Mouse (Mus musculus): ENCODE measurements around the gene Trip10. TPM values are rescaled to one million over a fixed set of nuclear protein-coding genes. Genes with fewer than 3 reads are reported as not detected.

Trip10 gene
- total and polyA plus RNA-seq, 3 experiments: 9.8 to 22.0 (median 16.3) TPM

DNA sequence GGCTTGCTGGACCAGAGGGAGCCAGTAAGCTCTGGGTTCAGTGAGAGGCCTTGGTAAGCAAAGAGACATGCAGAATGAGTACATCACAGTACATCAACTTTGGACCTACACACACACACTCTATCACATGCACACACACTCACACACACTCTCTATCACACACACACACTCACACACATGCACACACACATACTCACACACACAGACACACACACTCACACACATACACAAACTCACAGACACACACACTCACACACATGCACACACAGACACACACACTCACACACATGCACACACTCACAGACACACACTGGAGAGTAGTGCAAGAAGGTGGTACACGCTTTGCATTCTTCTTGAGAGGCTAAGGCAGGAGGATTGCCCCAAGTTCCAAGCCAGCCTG lies 17.1 kb upstream of the Trip10 start:
- H3K9me3 ChIP-seq (replicated peaks): no peaks in the 10 kb centered on the region
- no peak for ATAC-seq (ENCODE audit: extremely low read depth, insufficient number of reproducible peaks, low FRiP score, poor library complexity, severe bottlenecking)
- no peak for DNase-seq (ENCODE audit: low spot score)
- H3K36me3 ChIP-seq (replicated peaks): peaks cover 35% of the 10 kb centered on the region
- H3K4me1 ChIP-seq (ENCODE audit: insufficient read depth, low read depth, low read length): peaks cover 3% of the 10 kb centered on the region
- H3K4me3 ChIP-seq (ENCODE audit: low read depth, low read length): no peak overlapping the region
- peaks cover 35% of the 10 kb centered on the region for H3K27me3 ChIP-seq (ENCODE audit: insufficient read depth, low read length)
- TF ChIP-seq POLR2AphosphoS5 (IDR thresholded peaks at IDR 0.05; ENCODE audit: insufficient replicate concordance, low read depth, low read length): 0 out of 2 replicates have a peak, but pooled peaks have one; percentile 33
- no peak for TF ChIP-seq GATA2 (IDR thresholded peaks at IDR 0.05; ENCODE audit: borderline replicate concordance, low read depth, low read length)

GRCm38 (mm10) chr17:57233038-57233437 lies 16.2 kb upstream of the Trip10 start:
- no peak overlapping the region for H3K4me3 ChIP-seq (ENCODE audit: low read depth, low read length)
- peaks cover 3% of the 10 kb centered on the region for H3K4me1 ChIP-seq (ENCODE audit: insufficient read depth, low read depth, low read length)
- peaks cover 30% of the 10 kb centered on the region for H3K27me3 ChIP-seq (ENCODE audit: insufficient read depth, low read length)
- DNase-seq (ENCODE audit: low spot score) (no peak), ATAC-seq (ENCODE audit: extremely low read depth, insufficient number of reproducible peaks, low FRiP score, poor library complexity, severe bottlenecking) (no peak)
- peaks cover 43% of the 10 kb centered on the region for H3K36me3 ChIP-seq (replicated peaks)
- TF ChIP-seq TAL1 (conservative IDR thresholded peaks at IDR 0.05; ENCODE audit: low read depth, low read length) (no peak), GATA1 (IDR thresholded peaks at IDR 0.05; ENCODE audit: borderline replicate concordance, low read length) (no peak), POLR2AphosphoS5 (IDR thresholded peaks at IDR 0.05; ENCODE audit: insufficient replicate concordance, low read depth, low read length) (no peak), CTCF (IDR thresholded peaks at IDR 0.05; ENCODE audit: low read depth, low read length) (no peak), GATA2 (IDR thresholded peaks at IDR 0.05; ENCODE audit: borderline replicate concordance, low read depth, low read length) (no peak)
- H3K9me3 ChIP-seq (replicated peaks): no peaks in the 10 kb centered on the region

DNA sequence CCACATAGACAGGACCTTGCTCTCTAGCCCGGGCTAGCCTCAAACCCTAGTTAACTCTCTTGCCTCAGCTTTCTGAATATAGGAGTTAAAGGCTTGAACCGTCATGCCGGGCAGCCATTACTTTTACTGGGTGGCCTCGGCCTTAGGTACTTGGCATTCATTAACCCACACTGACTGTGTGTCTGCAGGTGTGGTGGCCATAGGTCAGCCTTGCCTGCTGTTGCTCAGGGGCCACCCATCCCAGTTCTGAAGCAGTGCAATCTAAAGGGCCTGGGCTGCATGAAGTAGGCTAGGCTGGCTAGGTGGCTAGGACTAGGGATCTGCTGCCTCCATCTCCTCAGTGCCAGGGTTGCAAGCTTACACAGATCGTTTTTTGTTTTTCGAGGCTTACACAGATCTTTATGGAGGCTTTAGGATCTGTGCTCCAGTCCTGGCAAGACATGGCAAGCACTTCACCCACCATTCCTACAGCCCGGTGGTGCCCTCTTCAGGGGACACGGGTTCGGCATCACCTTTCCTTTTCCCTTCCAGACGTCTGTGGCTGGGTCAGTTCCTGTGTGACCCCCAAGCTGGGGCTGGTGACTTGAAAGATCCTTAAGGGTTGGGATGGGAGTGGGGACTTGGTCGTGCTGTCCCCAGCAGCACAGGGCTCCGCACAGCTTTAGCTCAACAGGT lies 14.9 kb upstream of the Trip10 start:
- H3K27me3 ChIP-seq (ENCODE audit: insufficient read depth, low read length): peaks cover 24% of the 10 kb centered on the region
- no peaks in the 10 kb centered on the region for H3K9me3 ChIP-seq (replicated peaks)
- no peak for TF ChIP-seq GATA1 (IDR thresholded peaks at IDR 0.05; ENCODE audit: borderline replicate concordance, low read length)
- no peak for TF ChIP-seq POLR2AphosphoS5 (IDR thresholded peaks at IDR 0.05; ENCODE audit: insufficient replicate concordance, low read depth, low read length)
- TF ChIP-seq GATA2 (IDR thresholded peaks at IDR 0.05; ENCODE audit: borderline replicate concordance, low read depth, low read length): no peak
- TF ChIP-seq CTCF (IDR thresholded peaks at IDR 0.05; ENCODE audit: low read depth, low read length): no peak
- TF ChIP-seq TAL1 (conservative IDR thresholded peaks at IDR 0.05; ENCODE audit: low read depth, low read length): no peak
- H3K4me1 ChIP-seq (ENCODE audit: insufficient read depth, low read depth, low read length): peaks cover 3% of the 10 kb centered on the region
- ATAC-seq (ENCODE audit: extremely low read depth, insufficient number of reproducible peaks, low FRiP score, poor library complexity, severe bottlenecking) (no peak), DNase-seq (ENCODE audit: low spot score) (no peak)
- H3K36me3 ChIP-seq (replicated peaks): peaks cover 48% of the 10 kb centered on the region
- H3K4me3 ChIP-seq (ENCODE audit: low read depth, low read length): no peak overlapping the region

DNA sequence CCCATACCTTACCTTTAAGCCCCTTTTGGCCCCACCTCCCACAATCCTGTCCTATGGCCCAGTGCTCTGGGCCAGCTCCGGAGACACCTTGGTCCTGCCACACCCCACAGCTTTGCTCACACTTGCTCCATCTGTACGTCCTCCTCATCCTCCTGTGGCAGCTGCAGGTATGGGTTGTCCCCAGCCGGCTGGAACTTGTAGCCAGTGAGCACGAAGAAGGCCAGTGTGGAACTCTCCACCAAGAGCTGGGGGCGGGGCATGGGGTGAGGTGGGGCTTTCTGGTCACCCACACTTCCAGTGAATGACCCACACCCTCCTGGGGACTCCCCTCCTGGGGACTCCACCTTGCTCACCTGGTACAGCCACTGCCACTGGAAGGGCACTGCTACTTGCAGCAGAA lies 13.5 kb upstream of the Trip10 start:
- peaks cover 12% of the 10 kb centered on the region for H3K27me3 ChIP-seq (ENCODE audit: insufficient read depth, low read length)
- peaks cover 2% of the 10 kb centered on the region for H3K4me1 ChIP-seq (ENCODE audit: insufficient read depth, low read depth, low read length)
- H3K36me3 ChIP-seq (replicated peaks): peaks cover 48% of the 10 kb centered on the region
- no peak overlapping the region for H3K4me3 ChIP-seq (ENCODE audit: low read depth, low read length)
- ATAC-seq (ENCODE audit: extremely low read depth, insufficient number of reproducible peaks, low FRiP score, poor library complexity, severe bottlenecking) (no peak), DNase-seq (ENCODE audit: low spot score) (no peak)
- H3K9me3 ChIP-seq (replicated peaks): no peaks in the 10 kb centered on the region
- TF ChIP-seq GATA2 (IDR thresholded peaks at IDR 0.05; ENCODE audit: borderline replicate concordance, low read depth, low read length): no peak
- no peak for TF ChIP-seq TAL1 (conservative IDR thresholded peaks at IDR 0.05; ENCODE audit: low read depth, low read length)
- no peak for TF ChIP-seq CTCF (IDR thresholded peaks at IDR 0.05; ENCODE audit: low read depth, low read length)
- TF ChIP-seq POLR2AphosphoS5 (IDR thresholded peaks at IDR 0.05; ENCODE audit: insufficient replicate concordance, low read depth, low read length): no peak
- no peak for TF ChIP-seq GATA1 (IDR thresholded peaks at IDR 0.05; ENCODE audit: borderline replicate concordance, low read length)

DNA sequence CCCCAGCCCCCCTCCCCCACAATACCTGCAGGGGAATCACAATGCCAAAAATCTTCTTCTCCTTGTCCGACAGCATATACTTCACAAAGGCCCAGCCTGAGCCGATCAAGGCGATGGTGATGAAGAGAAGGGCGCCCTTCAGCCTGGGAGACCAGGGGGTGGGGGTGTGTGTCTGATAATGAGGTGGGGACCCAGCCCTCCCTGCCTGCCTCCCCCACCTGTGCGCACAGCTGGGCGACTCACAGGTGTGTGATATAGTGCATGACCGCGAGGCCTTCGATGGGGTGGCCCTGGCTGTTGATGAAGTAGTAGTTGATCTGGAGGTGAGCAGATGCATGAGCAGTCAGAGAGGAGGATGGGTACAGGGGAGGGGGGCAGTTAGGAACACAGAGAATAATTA lies 12.1 kb upstream of the Trip10 start:
- Histone ChIP-seq H3K4me1 (ENCODE audit: insufficient read depth, low read depth, low read length) (peaks cover 2% of the 10 kb centered on the region), H3K4me3 (ENCODE audit: low read depth, low read length) (no peak overlapping the region), H3K27me3 (ENCODE audit: insufficient read depth, low read length) (peaks cover 3% of the 10 kb centered on the region), H3K36me3 (replicated peaks) (peaks cover 56% of the 10 kb centered on the region), H3K9me3 (replicated peaks) (no peaks in the 10 kb centered on the region)
- DNase-seq (ENCODE audit: low spot score): no peak
- no peak for ATAC-seq (ENCODE audit: extremely low read depth, insufficient number of reproducible peaks, low FRiP score, poor library complexity, severe bottlenecking)
- TF ChIP-seq GATA2 (IDR thresholded peaks at IDR 0.05; ENCODE audit: borderline replicate concordance, low read depth, low read length): no peak
- TF ChIP-seq TAL1 (conservative IDR thresholded peaks at IDR 0.05; ENCODE audit: low read depth, low read length): no peak
- TF ChIP-seq GATA1 (IDR thresholded peaks at IDR 0.05; ENCODE audit: borderline replicate concordance, low read length): no peak
- TF ChIP-seq CTCF (IDR thresholded peaks at IDR 0.05; ENCODE audit: low read depth, low read length): no peak
- TF ChIP-seq POLR2AphosphoS5 (IDR thresholded peaks at IDR 0.05; ENCODE audit: insufficient replicate concordance, low read depth, low read length): no peak

GRCm38 (mm10) chr17:57243650-57244370 lies 5.4 kb upstream of the Trip10 start:
- ATAC-seq (ENCODE audit: extremely low read depth, insufficient number of reproducible peaks, low FRiP score, poor library complexity, severe bottlenecking) (no peak), DNase-seq (ENCODE audit: low spot score) (no peak)
- no peak overlapping the region for H3K4me3 ChIP-seq (ENCODE audit: low read depth, low read length)
- no peaks in the 10 kb centered on the region for H3K9me3 ChIP-seq (replicated peaks)
- H3K4me1 ChIP-seq (ENCODE audit: insufficient read depth, low read depth, low read length): peaks cover 42% of the 10 kb centered on the region
- no peaks in the 10 kb centered on the region for H3K27me3 ChIP-seq (ENCODE audit: insufficient read depth, low read length)
- TF ChIP-seq GATA2 (IDR thresholded peaks at IDR 0.05; ENCODE audit: borderline replicate concordance, low read depth, low read length): no peak
- no peak for TF ChIP-seq CTCF (IDR thresholded peaks at IDR 0.05; ENCODE audit: low read depth, low read length)
- TF ChIP-seq POLR2AphosphoS5 (IDR thresholded peaks at IDR 0.05; ENCODE audit: insufficient replicate concordance, low read depth, low read length): no peak
- no peak for TF ChIP-seq TAL1 (conservative IDR thresholded peaks at IDR 0.05; ENCODE audit: low read depth, low read length)
- no peak for TF ChIP-seq GATA1 (IDR thresholded peaks at IDR 0.05; ENCODE audit: borderline replicate concordance, low read length)
- H3K36me3 ChIP-seq (replicated peaks): peaks cover 46% of the 10 kb centered on the region
